Mouse (Mus musculus): Measurements from ENCODE around the gene Anp32a. TPM values are rescaled to one million over a fixed set of nuclear protein-coding genes. Genes with fewer than 3 reads are reported as not detected.

The Anp32a gene
- 237 and 298 TPM in 2 replicates for polyA plus RNA-seq (2016; fragmentation: Nextera tagmentation; extraction: Ambion mirVana)

GRCm38 (mm10) chr9:62341123-62341486 lies at the start of gene Anp32a:
Gene Anp32a, plus strand, starts transcription at chr9:62341293.
- peaks cover 42% of the 10 kb centered on the region for H3K4me1 ChIP-seq
- no peaks in the 10 kb centered on the region for H3K36me3 ChIP-seq
- under 1% methylated on average over 34 of the region's 34 CpGs for WGBS
- no peaks in the 10 kb centered on the region for H3K9me3 ChIP-seq (replicated peaks)
- H3K27ac ChIP-seq (replicated peaks): peak within 1 kb of the TSS; percentile 100
- DNase-seq (ENCODE audit: low spot score): peak; percentile 98
- peak within 1 kb of the TSS; percentile 94 for H3K4me3 ChIP-seq
- no peaks in the 10 kb centered on the region for H3K27me3 ChIP-seq (ENCODE audit: low read depth, poor library complexity, severe bottlenecking)

DNA sequence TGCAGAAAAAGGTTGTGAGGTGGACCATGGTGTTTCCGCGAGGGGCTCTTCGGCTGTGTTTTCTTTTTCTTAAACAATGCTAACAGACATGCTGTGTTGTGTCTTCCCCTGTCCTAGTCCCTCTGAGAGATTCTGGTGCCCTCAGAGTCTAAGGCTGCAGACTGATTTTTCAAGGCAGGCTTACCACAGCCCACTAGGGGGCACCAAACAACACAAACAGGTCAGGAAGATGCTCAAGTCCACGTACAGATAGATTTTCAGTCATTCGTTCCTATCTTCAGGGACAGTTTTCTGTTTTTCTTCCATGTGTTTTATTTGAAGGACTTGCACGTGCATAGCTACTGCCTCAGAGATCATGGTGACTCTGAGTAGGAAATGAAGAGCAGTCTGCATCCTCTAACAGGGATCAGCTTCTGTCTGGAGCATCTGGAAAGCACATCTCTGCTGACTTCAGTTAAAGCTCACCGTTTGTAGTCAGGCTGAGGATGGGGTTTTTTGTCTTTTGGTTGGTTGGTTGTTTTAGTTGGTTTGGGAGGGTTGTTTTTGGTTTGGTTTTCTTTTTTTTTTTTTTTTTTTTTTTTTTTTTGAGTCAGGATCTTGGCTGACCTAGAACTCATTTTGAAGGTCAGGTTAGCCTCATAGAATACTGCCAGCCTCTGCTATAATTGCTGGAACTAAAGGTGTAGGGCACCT lies 45.9 kb upstream of the Anp32a start:
- H3K4me1 ChIP-seq: peaks cover 12% of the 10 kb centered on the region
- no peaks in the 10 kb centered on the region for H3K36me3 ChIP-seq
- peak; percentile 77 for DNase-seq (ENCODE audit: low spot score)
- no peaks in the 10 kb centered on the region for H3K27me3 ChIP-seq (ENCODE audit: low read depth, poor library complexity, severe bottlenecking)
- 45% methylated on average over 7 of the region's 7 CpGs for WGBS
- H3K4me3 ChIP-seq: no peak overlapping the region
- no peaks in the 10 kb centered on the region for H3K9me3 ChIP-seq (replicated peaks)
- H3K27ac ChIP-seq (replicated peaks): no peak overlapping the region

DNA sequence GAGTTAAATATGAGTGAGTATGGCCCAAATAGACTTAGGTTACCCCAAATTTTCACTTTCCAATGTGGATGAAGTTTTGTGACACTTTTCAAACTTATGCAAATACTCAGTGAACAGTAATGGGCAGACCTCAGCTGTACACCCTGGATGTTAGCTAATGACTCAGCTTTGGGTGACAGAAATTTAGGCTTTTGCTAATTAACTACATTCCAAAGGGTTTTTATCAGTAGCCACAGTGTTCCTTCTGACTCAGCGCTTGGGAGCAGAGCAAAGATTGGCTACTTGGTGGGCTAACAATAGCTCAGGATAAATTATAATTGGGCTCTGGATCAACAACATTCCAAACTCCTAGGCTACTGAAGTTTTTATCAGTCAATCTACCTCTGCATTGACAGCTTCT lies 44.2 kb upstream of the Anp32a start:
- H3K4me1 ChIP-seq: peaks cover 12% of the 10 kb centered on the region
- WGBS: 72% methylated on average over 1 of the region's 1 CpGs
- H3K27ac ChIP-seq (replicated peaks): no peak overlapping the region
- no peaks in the 10 kb centered on the region for H3K36me3 ChIP-seq
- H3K9me3 ChIP-seq (replicated peaks): no peaks in the 10 kb centered on the region
- no peaks in the 10 kb centered on the region for H3K27me3 ChIP-seq (ENCODE audit: low read depth, poor library complexity, severe bottlenecking)
- DNase-seq (ENCODE audit: low spot score): no peak
- no peak overlapping the region for H3K4me3 ChIP-seq

DNA sequence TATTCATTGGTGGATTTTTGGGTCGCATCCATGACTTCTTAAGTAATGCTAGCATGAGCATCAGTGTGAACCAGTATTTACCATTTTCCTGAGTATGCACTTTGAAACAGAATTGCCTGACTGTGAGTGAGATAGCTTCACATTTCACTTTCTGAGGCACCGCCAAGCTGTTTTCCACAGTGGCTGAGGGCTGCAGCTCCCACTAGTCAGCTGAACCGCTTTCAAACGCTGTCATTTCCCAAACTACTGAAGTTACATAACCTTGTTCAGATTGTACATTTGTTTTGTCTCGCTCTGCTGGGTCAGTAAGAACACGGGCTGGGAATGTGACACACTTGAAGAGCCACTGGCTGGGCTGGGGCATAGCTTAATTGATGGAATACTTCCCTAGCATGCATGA lies 25.5 kb upstream of the Anp32a start:
- WGBS: 91% methylated on average over 6 of the region's 6 CpGs
- no peak for DNase-seq (ENCODE audit: low spot score)
- H3K27ac ChIP-seq (replicated peaks): no peak overlapping the region
- no peak overlapping the region for H3K4me3 ChIP-seq
- no peaks in the 10 kb centered on the region for H3K27me3 ChIP-seq (ENCODE audit: low read depth, poor library complexity, severe bottlenecking)
- no peaks in the 10 kb centered on the region; the same call in 1 of the 2 replicates for H3K9me3 ChIP-seq (replicated peaks)
- H3K4me1 ChIP-seq: no peaks in the 10 kb centered on the region
- no peaks in the 10 kb centered on the region for H3K36me3 ChIP-seq

DNA sequence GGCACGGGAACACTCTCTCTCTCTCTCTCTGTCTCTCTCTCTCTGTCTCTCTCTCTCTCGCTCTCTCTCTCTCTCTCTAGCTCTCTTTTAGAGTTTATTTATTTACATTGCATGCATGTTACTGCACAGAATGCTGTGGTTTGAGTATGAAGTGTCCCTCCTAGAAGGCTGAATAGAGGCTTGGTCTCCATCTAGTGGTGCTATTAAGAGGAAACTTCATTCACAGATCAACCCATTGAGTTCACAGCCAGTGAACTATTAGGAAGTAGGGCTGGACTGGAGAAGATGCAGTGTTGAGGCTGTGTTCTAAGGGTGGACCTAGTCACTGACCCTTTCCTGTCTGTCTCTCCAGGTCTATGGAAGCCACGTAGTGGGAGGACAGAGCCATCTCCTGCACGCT lies 22.4 kb upstream of the Anp32a start:
- DNase-seq (ENCODE audit: low spot score): no peak
- Histone ChIP-seq H3K27ac (replicated peaks) (no peak overlapping the region), H3K27me3 (ENCODE audit: low read depth, poor library complexity, severe bottlenecking) (no peaks in the 10 kb centered on the region), H3K4me1 (no peaks in the 10 kb centered on the region), H3K4me3 (no peak overlapping the region), H3K9me3 (replicated peaks) (peaks cover 4% of the 10 kb centered on the region; the same call in 1 of the 2 replicates), H3K36me3 (no peaks in the 10 kb centered on the region)
- 89% methylated on average over 4 of the region's 4 CpGs for WGBS

DNA sequence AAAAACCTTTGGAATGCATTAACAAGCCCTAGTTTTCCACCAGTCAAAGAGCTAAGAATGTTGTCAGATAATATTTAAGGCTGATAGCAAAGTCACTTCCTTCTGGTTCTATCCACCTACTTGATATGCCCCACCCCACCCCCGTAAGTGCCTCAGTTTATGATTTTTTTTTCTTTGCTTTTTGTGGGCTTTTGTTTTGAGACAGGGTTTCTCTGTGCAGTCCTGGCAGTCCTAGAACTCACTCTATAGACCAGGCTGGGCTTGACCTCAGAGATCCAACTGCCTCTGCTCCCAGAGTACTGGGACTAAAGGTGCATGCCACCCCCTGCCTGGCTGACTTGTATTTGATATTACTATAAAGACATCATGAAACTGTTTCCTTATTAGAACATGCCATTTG lies 17.3 kb upstream of the Anp32a start:
- no peak for DNase-seq (ENCODE audit: low spot score)
- WGBS: 84% methylated on average over 1 of the region's 1 CpGs

GRCm38 (mm10) chr9:62325965-62326364 lies 15.1 kb upstream of the Anp32a start:
- H3K9me3 ChIP-seq (replicated peaks): peaks cover 2% of the 10 kb centered on the region; the same call in 1 of the 2 replicates
- H3K4me1 ChIP-seq: no peaks in the 10 kb centered on the region
- no peak for DNase-seq (ENCODE audit: low spot score)
- WGBS: 69% methylated on average over 3 of the region's 3 CpGs
- H3K4me3 ChIP-seq: no peak overlapping the region
- H3K27me3 ChIP-seq (ENCODE audit: low read depth, poor library complexity, severe bottlenecking): no peaks in the 10 kb centered on the region
- no peaks in the 10 kb centered on the region for H3K36me3 ChIP-seq
- no peak overlapping the region for H3K27ac ChIP-seq (replicated peaks)

More for the DNA sequence above, 17.3 kb upstream of the Anp32a start:
- Histone ChIP-seq H3K27me3 (ENCODE audit: low read depth, poor library complexity, severe bottlenecking) (no peaks in the 10 kb centered on the region), H3K27ac (replicated peaks) (no peak overlapping the region), H3K4me1 (no peaks in the 10 kb centered on the region), H3K36me3 (no peaks in the 10 kb centered on the region), H3K4me3 (no peak overlapping the region), H3K9me3 (replicated peaks) (peaks cover 4% of the 10 kb centered on the region; the same call in 1 of the 2 replicates)

GRCm38 (mm10) chr9:62334298-62334825 lies 6.7 kb upstream of the Anp32a start:
- WGBS: 92% methylated on average over 9 of the region's 9 CpGs
- Histone ChIP-seq H3K9me3 (replicated peaks) (peaks cover 3% of the 10 kb centered on the region; the same call in 1 of the 2 replicates), H3K36me3 (no peaks in the 10 kb centered on the region), H3K27ac (replicated peaks) (no peak overlapping the region), H3K4me3 (no peak overlapping the region), H3K27me3 (ENCODE audit: low read depth, poor library complexity, severe bottlenecking) (no peaks in the 10 kb centered on the region), H3K4me1 (peaks cover 25% of the 10 kb centered on the region)
- no peak for DNase-seq (ENCODE audit: low spot score)

GRCm38 (mm10) chr9:62335396-62335795 lies 5.7 kb upstream of the Anp32a start:
- no peaks in the 10 kb centered on the region for H3K36me3 ChIP-seq
- 66% methylated on average over 12 of the region's 12 CpGs for WGBS
- peaks cover 3% of the 10 kb centered on the region; the same call in 1 of the 2 replicates for H3K9me3 ChIP-seq (replicated peaks)
- H3K27ac ChIP-seq (replicated peaks): no peak overlapping the region
- H3K27me3 ChIP-seq (ENCODE audit: low read depth, poor library complexity, severe bottlenecking): no peaks in the 10 kb centered on the region
- DNase-seq (ENCODE audit: low spot score): no peak
- peaks cover 34% of the 10 kb centered on the region for H3K4me1 ChIP-seq
- H3K4me3 ChIP-seq: no peak overlapping the region

DNA sequence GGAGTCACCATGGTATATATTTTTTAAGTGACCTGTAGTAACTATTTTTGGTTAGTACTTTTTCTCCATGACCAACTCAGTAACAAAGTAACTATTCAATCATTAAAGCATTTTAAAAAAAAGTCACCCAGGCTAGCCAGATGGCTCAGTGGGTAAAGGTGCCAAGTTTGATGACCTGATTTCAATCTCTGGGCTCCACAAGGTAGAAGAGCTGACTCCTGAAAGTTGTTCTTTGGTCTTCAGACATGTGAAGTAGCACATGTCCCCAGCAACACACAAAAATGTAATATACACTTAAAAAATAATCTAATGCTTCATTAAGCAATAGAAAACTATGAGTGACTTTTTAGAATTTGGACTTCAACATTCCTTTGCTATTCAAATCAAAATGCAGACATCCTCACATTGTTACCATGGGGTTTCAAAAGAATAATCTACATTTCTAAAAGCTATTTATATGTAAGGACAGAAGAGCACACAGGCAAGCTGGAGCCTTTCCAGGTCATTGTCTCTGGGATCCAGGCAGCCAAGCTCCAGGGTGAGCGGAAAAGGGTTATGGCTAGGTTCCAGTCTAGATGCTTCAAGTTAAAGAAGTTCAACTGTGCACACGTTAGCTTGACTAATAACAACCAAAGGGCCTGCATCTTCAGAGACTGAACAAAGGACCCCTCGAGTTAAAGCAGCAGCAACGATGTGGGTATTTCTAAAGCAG lies 3.0 kb upstream of the Anp32a start:
- Histone ChIP-seq H3K4me1 (peaks cover 34% of the 10 kb centered on the region), H3K27ac (replicated peaks) (no peak overlapping the region), H3K4me3 (no peak overlapping the region), H3K36me3 (no peaks in the 10 kb centered on the region), H3K27me3 (ENCODE audit: low read depth, poor library complexity, severe bottlenecking) (no peaks in the 10 kb centered on the region), H3K9me3 (replicated peaks) (peaks cover 3% of the 10 kb centered on the region; the same call in 1 of the 2 replicates)
- WGBS: 83% methylated on average over 4 of the region's 4 CpGs
- DNase-seq (ENCODE audit: low spot score): no peak

GRCm38 (mm10) chr9:62338636-62339191 lies 2.4 kb upstream of the Anp32a start:
- Histone ChIP-seq H3K36me3 (no peaks in the 10 kb centered on the region), H3K4me1 (peaks cover 34% of the 10 kb centered on the region), H3K27ac (replicated peaks) (no peak overlapping the region), H3K27me3 (ENCODE audit: low read depth, poor library complexity, severe bottlenecking) (no peaks in the 10 kb centered on the region), H3K4me3 (peak overlapping the region; percentile 7; the same call in 1 of the 2 replicates), H3K9me3 (replicated peaks) (peaks cover 3% of the 10 kb centered on the region; the same call in 1 of the 2 replicates)
- DNase-seq (ENCODE audit: low spot score): no peak
- 71% methylated on average over 9 of the region's 9 CpGs for WGBS

DNA sequence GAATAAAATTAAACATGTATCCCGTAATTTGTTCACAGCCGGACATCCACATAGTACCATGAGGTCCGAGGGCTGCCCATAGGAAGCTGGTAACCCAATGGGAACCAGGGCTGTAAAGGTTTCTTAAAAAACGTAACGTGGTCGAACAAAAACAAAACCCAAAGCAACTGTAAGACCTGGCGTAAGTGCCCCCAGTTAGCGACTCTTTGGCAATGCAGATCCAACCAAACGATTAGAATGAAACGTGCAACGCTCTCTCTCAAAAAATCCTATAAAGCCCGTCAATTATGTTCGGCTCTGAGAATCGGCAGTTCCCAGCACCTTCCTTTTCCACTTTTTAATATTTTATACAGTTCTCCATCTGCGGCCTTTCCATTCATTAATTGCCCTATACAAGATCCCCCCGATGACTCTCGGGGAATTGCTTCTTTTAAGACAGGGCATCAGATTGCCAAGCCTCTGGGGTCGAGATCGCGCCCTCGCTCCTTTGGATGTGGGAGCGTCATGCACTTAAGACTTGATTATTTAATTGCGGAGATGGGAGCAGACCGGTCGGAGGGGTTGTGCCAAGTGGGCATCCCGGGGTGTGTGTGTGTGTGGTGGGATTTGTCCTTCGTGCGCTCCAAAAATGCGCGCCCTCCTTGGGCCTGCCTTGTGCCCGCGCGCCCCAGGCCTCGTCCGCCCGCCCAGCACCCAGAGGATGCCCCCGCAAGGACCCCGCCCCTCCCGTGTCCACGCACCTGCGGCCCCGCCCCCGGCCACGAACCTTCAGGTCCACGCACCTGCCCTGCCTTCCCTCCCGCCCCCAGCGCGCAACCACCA lies 581 bp upstream of the Anp32a start:
- WGBS: 1% methylated on average over 47 of the region's 48 CpGs
- Histone ChIP-seq H3K27me3 (ENCODE audit: low read depth, poor library complexity, severe bottlenecking) (no peaks in the 10 kb centered on the region), H3K4me3 (peak overlapping the region; percentile 94), H3K36me3 (no peaks in the 10 kb centered on the region), H3K4me1 (peaks cover 42% of the 10 kb centered on the region), H3K9me3 (replicated peaks) (no peaks in the 10 kb centered on the region), H3K27ac (replicated peaks) (peak overlapping the region; percentile 100)
- no peak for DNase-seq (ENCODE audit: low spot score)
